16 mouse cellular contexts compared by ENCODE assay signal in the genomic region with DNA sequence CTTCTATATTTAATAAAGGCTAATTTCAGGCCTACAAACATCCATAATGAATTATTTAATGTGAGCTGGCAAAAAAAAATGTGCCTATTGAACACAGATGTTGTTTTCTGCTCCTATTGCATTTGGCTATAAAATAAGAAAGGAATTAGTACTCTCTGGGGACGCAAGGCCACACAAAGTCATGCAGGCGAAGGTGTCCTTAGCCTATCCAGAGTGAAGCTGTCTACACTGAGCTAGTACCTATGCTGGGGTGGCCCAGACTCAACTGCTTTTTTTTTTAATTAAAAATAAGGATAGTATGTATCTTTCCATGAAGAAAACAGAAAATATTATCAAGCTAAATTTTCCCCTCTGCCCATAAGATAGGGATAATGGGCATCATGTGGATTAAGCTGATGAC.
"Had no signal": no experiment of that assay in that cellular context is flagged by ENCODE, and none has a peak within 500 bp of the region (broad histone marks: within the 10 kb centered on the region; RNA-seq: fewer than 3 reads in every experiment).

No protein-coding gene starts in this region.

- H3K27ac ChIP-seq: liver, embryonic 12.5 days; liver, embryonic 14.5 days; midbrain, embryonic 10.5 days; midbrain, embryonic 12.5 days; stomach, embryonic 15.5 days; stomach, postnatal 0 days had no signal

- H3K36me3 ChIP-seq: liver, embryonic 12.5 days; midbrain, embryonic 10.5 days; midbrain, embryonic 12.5 days; stomach, embryonic 15.5 days had no signal

- H3K4me1 ChIP-seq: liver, embryonic 12.5 days; midbrain, embryonic 10.5 days; midbrain, embryonic 12.5 days; stomach, embryonic 15.5 days had no signal

- H3K4me2 ChIP-seq: liver, embryonic 12.5 days; lung, embryonic 14.5 days; midbrain, embryonic 12.5 days; stomach, embryonic 15.5 days had no signal

- H3K4me3 ChIP-seq: liver, embryonic 12.5 days; midbrain, embryonic 10.5 days; midbrain, embryonic 12.5 days; myocyte; stomach, embryonic 15.5 days had no signal

- ATAC-seq: liver, embryonic 12.5 days; midbrain, embryonic 16.5 days had no signal

- DNase-seq: lung, adult 18-20 months; lung, embryonic 14.5 days; lung, postnatal 10 days; lung, postnatal 4 days; right cerebral cortex, postnatal 14 days; thymus, adult 2 months; thymus, postnatal 25 days; thymus, postnatal 4 days had no signal

- H3K9me3 ChIP-seq: liver, embryonic 12.5 days; midbrain, embryonic 10.5 days; midbrain, embryonic 12.5 days; stomach, embryonic 15.5 days had no signal

- H3K9ac ChIP-seq: liver, embryonic 12.5 days; liver, embryonic 14.5 days; lung, embryonic 14.5 days; midbrain, embryonic 12.5 days; stomach, embryonic 15.5 days had no signal

- H3K27me3 ChIP-seq: liver, embryonic 12.5 days; midbrain, embryonic 12.5 days; stomach, embryonic 15.5 days had no signal
